Mouse (Mus musculus): ENCODE results near the gene Dlx5. TPM values are rescaled to one million over a fixed set of nuclear protein-coding genes. Genes with fewer than 3 reads are reported as not detected.

Gene Dlx5
- polyA plus RNA-seq, 1 experiment, result not detected

GRCm38 (mm10) chr6:6849744-6850143, 32.1 kb downstream of the Dlx5 start:
- peaks cover 76% of the 10 kb centered on the region for H3K27me3 ChIP-seq (ENCODE audit: control insufficient read depth)
- no peaks in the 10 kb centered on the region for H3K36me3 ChIP-seq (ENCODE audit: control insufficient read depth)
- TF ChIP-seq GATA1 (IDR thresholded peaks at IDR 0.05; ENCODE audit: low read length) (no peak), TAL1 (IDR thresholded peaks at IDR 0.05; ENCODE audit: low read length) (no peak)
- no peaks in the 10 kb centered on the region for H3K4me1 ChIP-seq (ENCODE audit: control insufficient read depth)
- no peak overlapping the region for H3K4me3 ChIP-seq (replicated peaks)
- no peaks in the 10 kb centered on the region for H3K9me3 ChIP-seq (ENCODE audit: control insufficient read depth, low read length)

- Histone ChIP-seq H3K9me3 (ENCODE audit: control insufficient read depth, low read length) (no peaks in the 10 kb centered on the region), H3K27me3 (ENCODE audit: control insufficient read depth) (peaks cover 64% of the 10 kb centered on the region), H3K4me1 (ENCODE audit: control insufficient read depth) (no peaks in the 10 kb centered on the region), H3K4me3 (replicated peaks) (no peak overlapping the region), H3K36me3 (ENCODE audit: control insufficient read depth) (no peaks in the 10 kb centered on the region)
- no peak for TF ChIP-seq GATA1 (IDR thresholded peaks at IDR 0.05; ENCODE audit: low read length)
- no peak for TF ChIP-seq TAL1 (IDR thresholded peaks at IDR 0.05; ENCODE audit: low read length)
Observed at GRCm38 (mm10) chr6:6848541-6848940, 33.3 kb downstream of the Dlx5 start.

DNA sequence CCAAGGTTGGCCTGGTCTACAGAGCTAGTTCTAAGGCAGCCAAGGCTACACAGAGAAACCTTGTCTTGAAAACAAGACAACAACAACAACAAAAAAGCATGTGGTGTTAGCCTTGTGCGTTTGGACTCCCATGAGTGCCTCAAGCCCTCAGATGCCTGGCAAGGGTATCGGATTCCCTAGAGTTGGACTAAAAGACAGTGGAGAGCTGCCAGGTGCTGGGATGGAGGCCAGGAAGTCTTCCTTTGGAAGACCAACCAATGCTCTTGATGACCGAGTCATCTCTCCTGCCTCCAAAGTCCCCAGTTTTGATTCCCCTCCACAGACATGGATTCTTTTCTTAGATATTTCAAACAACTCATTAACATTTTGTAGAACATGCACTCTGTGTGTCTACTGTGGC, 48.6 kb downstream of the Dlx5 start:
- Histone ChIP-seq H3K4me1 (ENCODE audit: control insufficient read depth) (no peaks in the 10 kb centered on the region), H3K4me3 (replicated peaks) (no peak overlapping the region), H3K9me3 (ENCODE audit: control insufficient read depth, low read length) (no peaks in the 10 kb centered on the region), H3K36me3 (ENCODE audit: control insufficient read depth) (no peaks in the 10 kb centered on the region), H3K27me3 (ENCODE audit: control insufficient read depth) (no peaks in the 10 kb centered on the region)
- TF ChIP-seq GATA1 (IDR thresholded peaks at IDR 0.05; ENCODE audit: low read length) (no peak), TAL1 (IDR thresholded peaks at IDR 0.05; ENCODE audit: low read length) (no peak)

GRCm38 (mm10) chr6:6830446-6830845, 51.4 kb downstream of the Dlx5 start:
- TF ChIP-seq TAL1 (IDR thresholded peaks at IDR 0.05; ENCODE audit: low read length) (no peak), GATA1 (IDR thresholded peaks at IDR 0.05; ENCODE audit: low read length) (no peak)
- no peaks in the 10 kb centered on the region for H3K27me3 ChIP-seq (ENCODE audit: control insufficient read depth)
- H3K9me3 ChIP-seq (ENCODE audit: control insufficient read depth, low read length), result no peaks in the 10 kb centered on the region
- no peaks in the 10 kb centered on the region for H3K4me1 ChIP-seq (ENCODE audit: control insufficient read depth)
- H3K36me3 ChIP-seq (ENCODE audit: control insufficient read depth), result no peaks in the 10 kb centered on the region
- no peak overlapping the region for H3K4me3 ChIP-seq (replicated peaks)

Other genes with a start within 250 kb of the Dlx5 start
- gene Dlx6, start 18.8 kb downstream of the Dlx5 start, polyA plus RNA-seq (2012), result not detected in 2 replicates
- gene Sdhaf3, start 73.9 kb upstream of the Dlx5 start, polyA plus RNA-seq (2012), result 0.01 and 0.02 TPM in 2 replicates

Measured in erythroblast, embryonic 14.5 days (primary cell).